Mouse (Mus musculus): ENCODE measurements at regions not wholly inside any gene's neighbourhood (a gene's known extent, or its start where the extent isn't known, plus 50 kb on each side); places are given as distances from the start of the nearest gene placed in this dataset.

GRCm38 (mm10) chr3:142941319-142942024 lies 59.7 kb upstream of the Pkn2 start:
- TF ChIP-seq POLR2A (IDR thresholded peaks at IDR 0.05; ENCODE audit: control insufficient read depth, extremely low read depth, insufficient read depth, low read length, poor library complexity) = no peak
- TF ChIP-seq CTCF (IDR thresholded peaks at IDR 0.05; ENCODE audit: borderline replicate concordance, control insufficient read depth, extremely low read depth, insufficient read depth, low read length, poor library complexity) = no peak

All from thymus, adult 2 months (tissue).